Mouse (Mus musculus): ENCODE data around the gene Zfp787. TPM values are rescaled to one million over a fixed set of nuclear protein-coding genes. Genes with fewer than 3 reads are reported as not detected.

Zfp787 gene
- 63.8 and 69.9 TPM in 2 replicates for polyA plus RNA-seq (2012)

GRCm38 (mm10) chr7:6155901-6156411, at the start of gene Zfp787:
Gene Zfp787, minus strand, starts transcription at chr7:6155997.
- TF ChIP-seq GATA1 (IDR thresholded peaks at IDR 0.05; ENCODE audit: low read length) = no peak

DNA sequence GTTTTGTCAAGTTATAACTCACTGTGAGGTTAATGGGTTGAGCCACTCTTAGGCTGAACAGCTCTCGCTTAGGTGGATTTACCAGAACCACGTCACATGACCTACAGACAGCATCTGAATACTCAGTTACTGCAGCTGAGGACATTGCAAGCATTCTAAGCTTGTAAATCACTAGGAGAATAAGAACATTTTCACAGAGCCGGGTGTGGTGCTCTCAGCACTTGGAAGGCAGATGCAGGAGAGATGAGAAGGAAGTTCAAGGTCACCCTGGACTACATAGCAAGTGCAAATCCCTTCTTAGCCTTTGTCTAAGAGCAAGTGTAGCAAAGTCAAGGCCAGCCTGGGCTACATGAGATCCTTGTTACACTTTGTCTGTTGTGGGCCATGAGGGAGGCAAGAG, 48.4 kb upstream of the Zfp787 start:
- TF ChIP-seq GATA1 (IDR thresholded peaks at IDR 0.05; ENCODE audit: low read length) = no peak

DNA sequence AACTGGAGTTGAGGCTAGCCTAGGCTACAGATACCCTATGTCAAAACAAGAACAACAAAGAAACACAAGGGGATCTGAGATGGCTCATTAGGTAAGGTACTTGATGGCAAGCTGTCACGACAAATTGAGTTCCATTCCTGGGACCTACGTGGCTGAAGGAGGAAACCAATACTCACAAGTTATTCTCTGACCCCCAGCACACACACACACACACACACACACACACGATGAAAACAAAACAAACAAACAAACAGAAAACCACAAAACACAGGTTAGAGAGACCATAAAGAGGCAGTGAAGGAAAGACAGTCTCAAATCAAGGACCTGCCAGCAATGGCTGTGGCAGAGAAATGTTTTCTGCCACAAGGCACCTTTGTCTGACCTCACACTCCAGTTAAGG, 41.0 kb upstream of the Zfp787 start, which contains the start of gene Galp:
Galp (plus strand) TSS at position 301 of the 400 bp plus-strand sequence.
- TF ChIP-seq GATA1 (IDR thresholded peaks at IDR 0.05; ENCODE audit: low read length) = no peak

- no peak for TF ChIP-seq GATA1 (IDR thresholded peaks at IDR 0.05; ENCODE audit: low read length)
Observed at GRCm38 (mm10) chr7:6195777-6196176, 40.0 kb upstream of the Zfp787 start.

DNA sequence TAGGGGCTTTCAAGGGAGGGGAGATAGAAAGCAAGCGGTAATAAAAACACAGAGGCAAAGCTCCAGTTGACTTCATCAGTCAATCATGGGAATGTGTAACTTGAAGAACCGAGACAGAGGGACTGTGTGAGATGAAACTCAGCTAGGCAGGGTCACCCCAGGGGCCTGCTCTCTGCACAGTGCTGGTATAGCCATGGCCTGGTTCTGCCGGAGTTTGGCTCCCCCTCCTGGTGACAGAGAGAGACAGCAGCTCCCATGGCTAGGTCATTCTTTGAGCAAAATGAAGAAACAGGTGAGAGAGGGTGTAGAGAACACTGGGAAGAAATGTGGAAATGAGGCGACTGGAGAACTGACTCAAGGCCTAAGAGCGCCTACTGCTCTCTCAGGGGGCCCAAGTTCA, 38.3 kb upstream of the Zfp787 start:
- TF ChIP-seq GATA1 (IDR thresholded peaks at IDR 0.05; ENCODE audit: low read length) = no peak

- TF ChIP-seq GATA1 (IDR thresholded peaks at IDR 0.05; ENCODE audit: low read length) = no peak
Observed at GRCm38 (mm10) chr7:6191376-6191775, 35.6 kb upstream of the Zfp787 start.

GRCm38 (mm10) chr7:6189542-6189941, 33.7 kb upstream of the Zfp787 start:
- no peak for TF ChIP-seq GATA1 (IDR thresholded peaks at IDR 0.05; ENCODE audit: low read length)

DNA sequence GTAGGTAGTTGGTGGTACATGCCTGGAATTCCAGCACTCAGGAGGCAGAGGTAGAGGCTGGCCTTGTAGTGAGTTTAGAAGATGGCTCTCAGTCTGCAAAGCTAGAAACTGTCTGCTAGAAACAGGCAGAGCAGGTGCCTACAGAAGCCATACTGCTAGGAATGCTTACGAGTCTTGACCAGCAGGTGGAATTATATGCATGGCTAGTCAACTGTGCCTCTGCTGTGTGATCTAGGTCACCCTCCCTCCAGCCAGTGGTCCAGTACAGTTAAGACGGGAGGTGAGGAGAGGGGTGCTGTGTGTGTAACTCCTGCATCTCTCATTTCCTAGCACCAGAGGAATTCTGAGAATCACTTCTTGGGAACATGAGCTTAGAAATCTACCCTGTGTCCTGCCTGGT, 31.0 kb upstream of the Zfp787 start:
- TF ChIP-seq GATA1 (IDR thresholded peaks at IDR 0.05; ENCODE audit: low read length) = no peak

GRCm38 (mm10) chr7:6186176-6186575, 30.4 kb upstream of the Zfp787 start:
- no peak for TF ChIP-seq GATA1 (IDR thresholded peaks at IDR 0.05; ENCODE audit: low read length)

DNA sequence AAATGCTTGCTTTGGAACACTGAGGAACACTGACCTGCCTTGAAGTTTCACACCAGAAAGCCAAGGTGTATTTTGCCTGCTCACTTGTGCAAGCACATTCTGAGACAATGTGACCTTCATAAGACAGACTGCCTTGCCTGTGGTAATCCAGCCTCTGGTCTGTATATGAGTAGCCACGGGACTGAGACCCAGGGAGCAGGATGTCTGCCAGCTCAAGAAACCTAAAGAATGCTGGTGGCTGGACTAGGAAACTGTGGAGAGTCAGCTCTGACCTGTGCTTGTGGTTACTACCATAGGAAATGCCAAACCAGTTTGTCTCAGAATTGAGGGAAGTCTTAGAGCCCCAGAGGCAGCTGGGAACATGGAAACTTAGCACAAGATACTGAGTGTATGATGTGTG, 29.6 kb upstream of the Zfp787 start:
- TF ChIP-seq GATA1 (IDR thresholded peaks at IDR 0.05; ENCODE audit: low read length) = no peak

- no peak for TF ChIP-seq GATA1 (IDR thresholded peaks at IDR 0.05; ENCODE audit: low read length)
Observed at GRCm38 (mm10) chr7:6184521-6184920, 28.7 kb upstream of the Zfp787 start.

DNA sequence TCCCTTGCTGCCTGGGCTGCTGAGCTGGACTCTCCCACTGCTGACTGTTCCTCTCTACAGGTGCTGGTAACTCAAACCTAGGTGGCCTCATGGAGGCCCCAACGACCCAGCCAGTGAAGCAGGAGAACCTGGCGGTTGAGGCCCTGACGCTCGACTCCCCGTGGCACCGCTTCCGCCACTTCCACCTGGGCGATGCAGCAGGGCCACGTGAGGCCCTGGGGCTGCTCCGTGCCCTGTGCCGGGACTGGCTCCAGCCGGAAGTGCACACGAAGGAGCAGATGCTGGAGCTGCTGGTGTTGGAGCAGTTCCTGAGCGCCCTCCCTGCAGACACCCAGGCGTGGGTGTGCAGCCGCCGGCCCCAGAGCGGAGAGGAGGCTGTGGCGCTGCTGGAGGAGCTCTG, 28.0 kb upstream of the Zfp787 start:
- no peak for TF ChIP-seq GATA1 (IDR thresholded peaks at IDR 0.05; ENCODE audit: low read length)

GRCm38 (mm10) chr7:6182882-6183281, 27.1 kb upstream of the Zfp787 start:
- no peak for TF ChIP-seq GATA1 (IDR thresholded peaks at IDR 0.05; ENCODE audit: low read length)

DNA sequence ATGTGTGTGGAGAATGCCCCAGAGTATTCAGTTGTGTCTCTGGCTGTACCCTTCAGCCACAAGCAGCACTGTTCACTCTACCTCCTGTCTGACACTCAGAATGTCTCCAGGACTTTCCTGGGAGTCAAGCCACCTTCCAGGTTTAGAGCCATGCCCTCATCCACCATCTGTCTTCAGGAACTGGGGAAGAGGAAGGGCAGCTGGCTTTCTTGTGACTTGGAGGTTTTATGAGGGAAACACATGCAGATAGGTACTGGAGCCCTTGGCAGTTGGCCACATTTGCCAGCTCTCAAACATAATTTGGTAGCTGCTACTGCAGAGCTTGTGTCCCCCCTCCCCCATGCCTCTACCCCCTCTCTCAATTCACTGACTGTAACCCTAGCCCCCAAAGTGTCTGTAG, 23.2 kb upstream of the Zfp787 start:
- no peak for TF ChIP-seq GATA1 (IDR thresholded peaks at IDR 0.05; ENCODE audit: low read length)

DNA sequence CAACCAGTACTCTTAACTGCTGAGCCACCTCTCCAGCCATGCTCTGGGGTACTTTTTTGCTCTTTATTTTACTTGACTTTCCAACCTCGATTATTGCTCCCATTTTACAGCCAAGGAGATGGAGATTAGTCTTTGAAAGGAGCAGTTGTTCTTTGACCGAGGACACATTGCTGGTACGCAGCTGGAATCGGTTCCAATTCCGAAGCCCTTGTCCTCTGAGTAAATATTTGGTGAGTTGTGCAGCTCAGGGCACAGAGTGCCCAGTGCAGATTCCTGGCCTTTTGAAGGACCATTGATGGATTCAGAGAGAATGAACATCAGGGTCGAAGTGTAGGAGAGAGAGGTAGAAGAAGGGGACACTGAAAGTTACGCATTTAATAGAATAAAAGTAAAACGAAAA, 18.1 kb upstream of the Zfp787 start:
- TF ChIP-seq GATA1 (IDR thresholded peaks at IDR 0.05; ENCODE audit: low read length) = no peak

GRCm38 (mm10) chr7:6172674-6173244, 17.0 kb upstream of the Zfp787 start:
- TF ChIP-seq GATA1 (IDR thresholded peaks at IDR 0.05; ENCODE audit: low read length) = no peak

DNA sequence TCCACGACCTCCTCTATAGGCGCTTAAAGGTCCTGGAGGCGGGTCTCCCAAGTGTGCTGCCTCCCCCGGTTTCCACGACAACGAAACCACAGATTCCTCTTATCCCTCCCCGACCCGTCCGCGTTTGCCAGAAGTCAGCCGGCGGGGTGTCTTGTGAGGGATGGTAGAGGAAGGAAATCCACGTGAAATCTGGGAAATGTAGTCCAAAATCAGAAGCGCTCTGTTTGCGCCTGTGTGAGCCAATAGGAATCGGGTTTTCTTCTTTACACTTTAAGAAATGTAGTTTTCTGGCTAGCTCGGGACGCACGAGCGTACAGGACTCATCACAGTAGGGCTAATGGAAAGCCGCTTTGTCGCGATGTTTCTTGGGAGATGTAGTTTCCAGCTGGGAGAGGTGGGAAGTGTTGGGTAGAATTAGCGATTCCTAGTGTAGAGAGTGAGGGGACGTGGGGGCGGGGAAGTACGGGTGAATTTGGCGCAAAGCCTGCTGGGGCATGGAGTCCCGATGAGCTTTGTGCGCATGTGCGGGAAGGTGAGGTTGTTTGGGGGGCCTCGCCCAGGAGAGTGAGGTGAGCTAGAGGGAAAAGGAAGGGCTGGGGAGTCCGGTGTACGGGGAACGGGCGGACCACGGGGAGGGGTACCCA, 16.3 kb upstream of the Zfp787 start, which contains the start of gene Zfp444:
Zfp444 (plus strand) TSS at position 221 of the 644 bp plus-strand sequence.
- TF ChIP-seq GATA1 (IDR thresholded peaks at IDR 0.05; ENCODE audit: low read length) = no peak
